Mouse (Mus musculus) left cerebral cortex, adult 18-20 months (tissue): ENCODE data around the gene Gm3233. TPM values are rescaled to one million over a fixed set of nuclear protein-coding genes. Genes with fewer than 3 reads are reported as not detected.
"Not testable (repeated sequence)": the region's sequence is repeated elsewhere in the genome, so short reads cannot be mapped to it uniquely, and the experiment has no call there.

Experiments
- DNase-seq, 2 experiments: peaks; one replicate each; pipeline ENCODE4 v3.0.0; 2021 to 2022; ENCODE audit warnings: low spot score in 2 of 2, mixed read lengths in 1 of 2
- long read RNA-seq, 2 experiments: library from polyadenylated mRNA; stranded (forward); transcript quantifications; one replicate each; pipeline ENCODE4 v2.0.0; 2021
- total RNA-seq, 2 experiments: library from RNA; stranded (reverse); gene quantifications; 2 replicates each; pipeline ENCODE4 v1.2.3; 2021

The Gm3233 gene
- not detected for total RNA-seq
- long read RNA-seq, experiment 1, result 0 reads
- long read RNA-seq, experiment 2, result 0 reads

GRCm38 (mm10) chr10:77759582-77759981 is at the start of gene Gm3233:
Gm3233 (minus strand) TSS chr10:77759682.
- DNase-seq, result not testable (repeated sequence)

GRCm38 (mm10) chr10:77804095-77804494 is 44.6 kb upstream of the Gm3233 start:
- DNase-seq, result no peak

GRCm38 (mm10) chr10:77798921-77799508 is 39.5 kb upstream of the Gm3233 start, which contains the start of gene Gm19668:
Gm19668 (minus strand) TSS chr10:77799133.
- no peak for DNase-seq

DNA sequence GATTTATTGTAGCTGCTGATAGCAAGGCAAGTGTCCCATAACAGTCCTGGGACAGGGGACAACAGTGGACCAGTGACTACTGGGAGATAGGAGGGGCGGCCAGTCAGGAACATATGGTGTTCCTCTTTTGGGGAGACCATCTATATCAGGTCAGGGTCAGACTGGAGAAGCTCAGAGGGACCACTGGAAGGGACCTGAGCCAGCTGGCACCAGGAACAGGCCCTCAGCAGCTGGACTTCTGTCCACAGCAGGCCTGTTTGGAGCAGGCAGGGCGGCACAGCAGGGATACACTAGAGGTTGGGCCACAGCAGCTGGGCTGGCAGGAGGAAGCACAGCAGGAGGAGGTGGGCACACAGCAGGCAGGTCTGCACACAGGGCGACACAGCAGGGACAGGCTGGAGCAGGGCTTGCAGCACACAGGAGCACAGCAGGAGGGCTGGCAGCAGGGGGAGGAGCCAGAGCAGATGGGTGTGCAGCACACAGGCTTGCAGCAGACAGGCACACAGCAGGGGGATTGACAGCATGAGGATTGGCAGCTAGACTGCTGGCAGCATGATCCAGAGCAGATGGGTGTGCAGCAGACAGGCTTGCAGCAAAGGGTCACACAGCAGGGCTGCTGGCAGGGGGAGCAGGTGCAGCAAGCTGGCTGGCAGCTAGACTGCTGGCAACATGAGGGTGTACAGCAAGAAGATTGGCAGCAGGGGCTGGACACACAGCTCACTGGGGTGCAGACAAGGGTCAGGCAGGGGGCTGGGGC is 38.9 kb upstream of the Gm3233 start:
- DNase-seq, result not testable (repeated sequence)

- no peak for DNase-seq
Observed at GRCm38 (mm10) chr10:77797677-77798076, 38.2 kb upstream of the Gm3233 start.

- DNase-seq, result no peak
Observed at GRCm38 (mm10) chr10:77794976-77795375, 35.5 kb upstream of the Gm3233 start, which contains the start of gene Gm9639. Gm9639 (minus strand) TSS chr10:77795076.

GRCm38 (mm10) chr10:77788621-77789020 is 29.1 kb upstream of the Gm3233 start:
- DNase-seq, result no peak

DNA sequence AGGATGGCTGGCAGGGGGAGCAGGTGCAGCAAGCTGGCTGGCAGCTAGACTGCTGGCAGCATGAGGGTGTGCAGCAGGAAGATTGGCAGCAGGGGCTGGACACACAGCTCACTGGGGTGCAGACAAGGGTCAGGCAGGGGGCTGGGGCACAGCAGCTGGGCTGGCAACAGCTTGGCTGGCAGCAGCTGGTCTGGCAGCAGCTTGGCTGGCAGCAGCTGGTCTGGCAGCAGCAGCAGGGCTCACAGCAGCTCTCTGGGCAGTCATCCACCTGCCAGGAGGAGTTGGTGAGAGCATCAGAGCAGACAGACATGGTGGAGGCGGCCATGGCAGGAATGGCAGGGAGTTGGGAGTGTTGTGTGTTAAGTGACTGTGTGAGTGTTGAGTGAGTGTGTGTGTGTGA is 28.4 kb upstream of the Gm3233 start, which contains the start of gene Gm7137:
TSS of gene Gm7137 (minus strand) at position 325 of the 400 bp plus-strand sequence.
- DNase-seq, result not testable (repeated sequence)

DNA sequence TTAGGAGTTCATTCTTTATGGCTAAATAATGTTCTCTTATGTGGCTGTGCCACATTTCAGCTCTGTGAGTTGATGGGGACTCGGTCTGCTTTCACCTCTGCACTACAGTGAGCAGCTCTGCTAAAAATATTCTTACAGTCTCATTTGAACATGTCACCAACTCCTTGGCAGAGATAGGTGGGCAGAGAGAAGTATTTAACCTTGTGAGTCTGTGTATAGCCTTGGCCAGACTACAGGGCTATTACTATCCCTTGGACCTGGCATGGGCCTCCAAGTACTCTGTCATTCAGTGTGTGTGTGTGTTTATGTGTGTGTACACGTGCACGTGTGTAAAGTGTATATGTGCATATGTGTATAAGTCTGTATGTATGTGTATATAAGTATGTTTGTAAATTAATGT is 23.9 kb upstream of the Gm3233 start:
- DNase-seq, result not testable (repeated sequence)

DNA sequence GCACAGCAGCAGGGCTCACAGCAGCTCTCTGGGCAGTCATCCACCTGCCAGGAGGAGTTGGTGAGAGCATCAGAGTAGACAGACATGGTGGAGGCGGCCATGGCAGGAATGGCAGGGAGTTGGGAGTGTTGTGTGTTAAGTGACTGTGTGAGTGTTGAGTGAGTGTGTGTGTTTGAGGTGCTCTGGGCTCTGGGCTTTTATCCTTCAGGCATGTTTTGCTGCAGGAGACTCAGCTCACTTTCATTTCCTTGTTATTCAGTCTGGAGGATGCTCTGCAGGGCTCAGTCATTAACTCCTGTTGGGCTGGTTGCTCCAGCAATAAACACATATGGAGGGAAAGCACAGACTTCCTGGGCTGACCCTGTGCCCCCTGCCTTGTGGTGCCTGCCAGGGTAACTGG is 23.0 kb upstream of the Gm3233 start, which contains the start of gene Gm3250:
TSS of gene Gm3250 (minus strand) at position 101 of the 400 bp plus-strand sequence.
- DNase-seq, result not testable (repeated sequence)

DNA sequence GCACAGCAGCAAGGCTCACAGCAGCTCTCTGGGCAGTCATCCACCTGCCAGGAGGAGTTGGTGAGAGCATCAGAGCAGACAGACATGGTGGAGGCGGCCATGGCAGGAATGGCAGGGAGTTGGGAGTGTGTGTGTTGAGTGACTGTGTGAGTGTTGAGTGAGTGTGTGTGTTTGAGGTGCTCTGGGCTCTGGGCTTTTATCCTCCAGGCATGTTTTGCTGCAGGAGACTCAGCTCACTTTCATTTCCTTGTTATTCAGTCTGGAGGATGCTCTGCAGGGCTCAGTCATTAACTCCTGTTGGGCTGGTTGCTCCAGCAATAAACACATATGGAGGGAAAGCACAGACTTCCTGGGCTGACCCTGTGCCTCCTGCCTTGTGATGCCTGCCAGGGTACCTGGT is 17.4 kb upstream of the Gm3233 start, which contains the start of gene Gm7138:
TSS of gene Gm7138 (minus strand) at position 101 of the 400 bp plus-strand sequence.
- not testable (repeated sequence) for DNase-seq

- not testable (repeated sequence) for DNase-seq
Observed at GRCm38 (mm10) chr10:77772142-77772541, 12.7 kb upstream of the Gm3233 start.

DNA sequence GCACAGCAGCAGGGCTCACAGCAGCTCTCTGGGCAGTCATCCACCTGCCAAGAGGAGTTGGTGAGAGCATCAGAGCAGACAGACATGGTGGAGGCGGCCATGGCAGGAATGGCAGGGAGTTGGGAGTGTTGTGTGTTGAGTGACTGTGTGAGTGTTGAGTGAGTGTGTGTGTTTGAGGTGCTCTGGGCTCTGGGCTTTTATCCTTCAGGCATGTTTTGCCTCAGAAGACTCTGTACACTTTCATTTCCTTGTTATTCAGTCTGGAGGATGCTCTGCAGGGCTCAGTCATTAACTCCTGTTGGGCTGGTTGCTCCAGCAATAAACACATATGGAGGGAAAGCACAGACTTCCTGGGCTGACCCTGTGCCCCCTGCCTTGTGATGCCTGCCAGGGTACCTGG is 11.7 kb upstream of the Gm3233 start, which contains the start of gene Gm3238:
TSS of gene Gm3238 (minus strand) at position 101 of the 400 bp plus-strand sequence.
- DNase-seq, result not testable (repeated sequence)

- no peak for DNase-seq
Observed at GRCm38 (mm10) chr10:77769727-77770126, 10.2 kb upstream of the Gm3233 start.

DNA sequence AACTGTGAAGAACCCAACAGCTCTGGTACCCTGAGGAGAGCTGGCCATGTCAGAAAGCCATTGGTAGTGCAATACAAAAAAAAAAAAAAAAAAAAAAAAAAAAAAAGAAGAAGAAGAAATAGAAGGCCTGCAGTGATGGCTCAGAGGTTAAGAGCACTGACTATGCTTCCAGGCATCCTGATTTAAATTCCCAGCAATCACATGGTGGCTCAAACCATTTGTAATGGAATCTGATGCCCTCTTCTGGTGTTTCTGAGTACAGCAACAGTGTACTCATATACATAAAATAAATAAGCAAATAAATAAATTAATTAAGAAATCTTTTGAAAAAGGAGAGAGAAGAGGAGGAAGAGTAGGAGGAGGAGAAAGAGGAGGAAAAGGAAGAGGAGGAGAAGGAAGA is 6.0 kb downstream of the Gm3233 start:
- no peak for DNase-seq

DNA sequence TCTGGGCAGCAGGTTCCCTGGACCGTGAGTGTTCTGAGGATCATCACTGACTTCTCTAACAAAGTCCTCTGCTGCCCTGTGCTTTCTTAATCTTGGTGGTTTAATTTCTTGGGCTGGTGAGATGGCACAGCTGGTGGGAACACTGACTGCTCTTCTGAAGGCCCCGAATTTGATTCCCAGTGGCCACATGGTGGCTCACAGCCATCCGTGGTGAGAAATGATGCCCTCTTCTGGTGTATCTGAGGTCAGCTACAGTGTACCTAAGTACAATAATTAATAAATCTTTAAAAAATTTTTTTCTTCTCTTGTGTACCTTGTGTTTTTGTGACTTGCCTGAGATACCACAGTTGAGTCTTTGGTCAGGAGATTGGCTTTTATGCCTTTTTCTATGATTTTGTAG is 7.2 kb downstream of the Gm3233 start:
- DNase-seq, result not testable (repeated sequence)

- not testable (repeated sequence) for DNase-seq
Observed at GRCm38 (mm10) chr10:77751254-77751653, 8.2 kb downstream of the Gm3233 start, which contains the start of gene Gm9736. Gm9736 (minus strand) TSS chr10:77751354.

DNA sequence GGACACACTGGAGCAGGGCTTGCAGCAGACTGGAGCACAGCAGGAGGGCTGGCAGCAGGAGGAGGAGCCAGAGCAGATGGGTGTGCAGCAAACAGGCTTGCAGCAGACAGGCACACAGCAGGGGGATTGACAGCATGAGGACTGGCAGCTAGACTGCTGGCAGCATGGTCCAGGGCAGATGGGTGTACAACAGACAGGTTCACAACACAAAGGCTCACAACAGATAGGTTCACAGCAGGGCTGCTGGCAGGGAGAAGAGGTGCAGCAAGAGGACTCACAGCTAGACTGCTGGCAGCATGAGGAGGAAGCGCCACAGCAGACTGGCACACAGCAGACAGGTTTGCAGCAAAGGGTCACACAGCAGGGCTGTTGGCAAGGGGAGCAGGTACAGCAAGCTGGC is 8.8 kb downstream of the Gm3233 start:
- not testable (repeated sequence) for DNase-seq

GRCm38 (mm10) chr10:77741924-77742688 is 17.4 kb downstream of the Gm3233 start, which contains the start of gene Gm18596:
Gm18596 (minus strand) TSS chr10:77742638.
- DNase-seq, result not testable (repeated sequence)

- no peak for DNase-seq
Observed at GRCm38 (mm10) chr10:77738929-77739328, 20.6 kb downstream of the Gm3233 start.

- DNase-seq, result no peak
Observed at GRCm38 (mm10) chr10:77735928-77736327, 23.6 kb downstream of the Gm3233 start.
